Mouse (Mus musculus) intestine, embryonic 14.5 days (tissue): ENCODE measurements around the gene Dnajc1. TPM values are rescaled to one million over a fixed set of nuclear protein-coding genes. Genes with fewer than 3 reads are reported as not detected.

Source experiments
- ATAC-seq: fragments of 200-750 bp; cut with Nextera tagmentation; replicated peaks from 2 replicates; pipeline ENCODE4 v1.8.0; 2017; ENCODE audit warnings: low read depth, moderate number of reproducible peaks, moderate TSS enrichment, moderate library complexity; ENCODE audit not compliant: low FRiP score, low TSS enrichment
- DNase-seq: peaks from one replicate; pipeline ENCODE4 v3.0.0-alpha.2; 2018; ENCODE audit warnings: low spot score
- H3K27ac ChIP-seq: fragments of 300-500 bp; sonication (generic); 2 replicates; pipeline ENCODE4 v1.5.1; 2014; ENCODE audit warnings: low read depth, mild to moderate bottlenecking, control low read depth
- H3K27me3 ChIP-seq: fragments of 300-500 bp; sonication (generic); replicated peaks from 2 replicates; pipeline ENCODE4 v1.6.1; 2014; ENCODE audit warnings: low read length, control low read depth; ENCODE audit not compliant: control insufficient read depth, insufficient read depth
- H3K36me3 ChIP-seq: fragments of 300-500 bp; sonication (generic); 2 replicates; pipeline ENCODE4 v1.6.1; 2014; ENCODE audit warnings: low read length, control low read depth; ENCODE audit not compliant: control insufficient read depth, insufficient read depth
- H3K4me1 ChIP-seq: fragments of 300-500 bp; sonication (generic); replicated peaks from 2 replicates; pipeline ENCODE4 v1.6.1; 2014; ENCODE audit warnings: low read length, control low read depth, mixed read lengths; ENCODE audit not compliant: control insufficient read depth, insufficient read depth
- H3K4me2 ChIP-seq: fragments of 300-500 bp; sonication (generic); 2 replicates; pipeline ENCODE4 v1.6.1; 2014; ENCODE audit warnings: low read length
- H3K4me3 ChIP-seq: fragments of 300-500 bp; sonication (generic); 2 replicates; pipeline ENCODE4 v1.5.1; 2014; ENCODE audit warnings: low read depth, low read length, control low read depth, mixed read lengths
- H3K9ac ChIP-seq: fragments of 300-500 bp; sonication (generic); 2 replicates; pipeline ENCODE4 v1.6.1; 2014; ENCODE audit warnings: mild to moderate bottlenecking, low read length
- H3K9me3 ChIP-seq: fragments of 300-500 bp; sonication (generic); 2 replicates; pipeline ENCODE4 v1.6.1; 2016; ENCODE audit warnings: low read length, control low read depth; ENCODE audit not compliant: control insufficient read depth
- WGBS: fragments of 180-500 bp; shearing (Covaris S2); extraction: QIAGEN DNeasy Blood & Tissue Kit; methylation state at CpG from one replicate; pipeline ENCODE4 v1.1.7; 2014; 5-methylcytosine and 5-hydroxymethylcytosine counted together
- polyA plus RNA-seq: library from polyadenylated mRNA; unstranded; fragments of >200 nt; fragmentation: Nextera tagmentation; extraction: Ambion mirVana; gene quantifications from 2 replicates; pipeline ENCODE4 v1.2.1, GENCODE M21; 2014

Dnajc1 gene
- polyA plus RNA-seq, 1 experiment from 2014 or later = 32.3 TPM

GRCm38 (mm10) chr2:18249224-18249623 is 143.4 kb downstream of the Dnajc1 start:
- H3K4me2 ChIP-seq = no peak overlapping the region
- no peak overlapping the region for H3K27ac ChIP-seq
- no peaks in the 10 kb centered on the region for H3K4me1 ChIP-seq
- no peak for ATAC-seq
- no peaks in the 10 kb centered on the region for H3K36me3 ChIP-seq
- no peak overlapping the region for H3K4me3 ChIP-seq
- no peak for DNase-seq
- H3K9me3 ChIP-seq = peaks cover 4% of the 10 kb centered on the region; the same call in 1 of the 2 replicates
- H3K27me3 ChIP-seq = no peaks in the 10 kb centered on the region
- 91% methylated on average over 3 of the region's 3 CpGs for WGBS
- H3K9ac ChIP-seq = no peak overlapping the region

DNA sequence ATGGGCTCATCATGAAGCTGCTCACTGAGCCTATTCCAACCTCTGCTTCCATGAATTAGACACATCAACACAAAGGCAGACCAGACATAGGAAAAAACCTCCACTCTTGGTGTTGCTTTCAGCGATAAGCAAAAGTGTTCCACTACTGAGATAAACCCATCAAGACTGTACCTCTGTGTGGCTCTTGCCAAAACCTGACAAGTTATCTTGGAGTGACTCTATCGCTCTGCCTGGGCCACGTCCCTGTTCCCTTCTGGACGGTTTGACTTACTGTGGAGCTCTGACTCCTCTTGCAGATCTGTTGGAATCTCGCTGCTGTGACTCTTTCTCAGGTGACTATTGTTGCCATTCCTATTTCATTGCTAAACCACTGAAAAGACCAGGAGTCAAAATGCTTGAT is 157.1 kb downstream of the Dnajc1 start:
- H3K9me3 ChIP-seq = no peaks in the 10 kb centered on the region
- DNase-seq = no peak
- ATAC-seq = no peak
- 94% methylated on average over 5 of the region's 5 CpGs for WGBS
- no peaks in the 10 kb centered on the region for H3K27me3 ChIP-seq
- no peak overlapping the region for H3K27ac ChIP-seq
- no peak overlapping the region for H3K4me2 ChIP-seq
- no peaks in the 10 kb centered on the region; the same call in 1 of the 2 replicates for H3K36me3 ChIP-seq
- H3K9ac ChIP-seq = no peak overlapping the region
- H3K4me1 ChIP-seq = no peaks in the 10 kb centered on the region
- no peak overlapping the region for H3K4me3 ChIP-seq

- WGBS = 33% methylated on average over 5 of the region's 5 CpGs
- H3K27ac ChIP-seq = no peak overlapping the region
- H3K27me3 ChIP-seq = no peaks in the 10 kb centered on the region
- H3K36me3 ChIP-seq = no peaks in the 10 kb centered on the region; the same call in 1 of the 2 replicates
- no peak overlapping the region for H3K9ac ChIP-seq
- H3K4me2 ChIP-seq = no peak overlapping the region
- DNase-seq (no peak), ATAC-seq (no peak)
- no peaks in the 10 kb centered on the region for H3K4me1 ChIP-seq
- H3K9me3 ChIP-seq = no peaks in the 10 kb centered on the region
- H3K4me3 ChIP-seq = no peak overlapping the region
Measured at GRCm38 (mm10) chr2:18232883-18233567, 159.6 kb downstream of the Dnajc1 start.

DNA sequence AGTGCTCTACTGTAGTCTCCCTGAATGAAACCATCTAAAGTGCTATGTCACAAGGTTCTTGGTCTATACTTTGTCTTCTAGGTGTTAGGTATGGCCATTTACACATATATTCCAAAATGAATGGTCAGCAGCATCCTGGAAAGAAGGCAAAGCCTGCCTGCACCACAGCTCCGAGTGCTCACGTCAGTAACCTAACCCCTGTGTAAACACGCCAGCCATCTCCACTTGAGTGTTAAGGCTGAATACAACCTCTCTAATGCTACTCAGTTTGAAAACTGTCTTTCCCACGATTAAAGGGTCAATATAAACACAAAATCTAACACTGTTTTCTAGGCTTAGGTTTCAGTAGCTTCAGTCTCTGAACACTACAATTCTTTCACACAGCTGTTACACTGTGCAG is 161.5 kb downstream of the Dnajc1 start:
- Histone ChIP-seq H3K27ac (no peak overlapping the region), H3K4me2 (no peak overlapping the region), H3K4me3 (no peak overlapping the region), H3K9me3 (no peaks in the 10 kb centered on the region), H3K9ac (no peak overlapping the region), H3K4me1 (no peaks in the 10 kb centered on the region), H3K36me3 (no peaks in the 10 kb centered on the region; the same call in 1 of the 2 replicates), H3K27me3 (no peaks in the 10 kb centered on the region)
- DNase-seq = no peak
- 33% methylated on average over 4 of the region's 4 CpGs for WGBS
- ATAC-seq = no peak

DNA sequence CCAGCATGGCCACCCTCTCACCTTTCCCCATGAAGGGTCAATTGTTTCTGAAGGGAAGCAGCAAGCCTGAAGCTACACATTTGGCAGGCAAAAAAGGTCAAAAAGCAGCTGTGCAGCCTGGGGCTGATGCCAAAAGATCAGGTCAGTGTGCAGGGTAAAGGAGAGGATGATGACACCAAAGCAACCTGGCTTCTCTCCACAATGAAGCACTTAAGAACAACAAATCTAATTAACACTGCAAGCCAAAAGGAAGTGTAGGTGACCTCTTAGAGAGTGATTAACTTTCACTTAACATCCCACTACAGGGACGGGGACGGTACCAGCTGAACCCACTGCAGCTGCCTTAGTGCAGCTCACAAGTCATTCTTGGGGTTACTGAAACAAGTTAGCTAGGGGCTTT is 163.4 kb downstream of the Dnajc1 start:
- Histone ChIP-seq H3K9ac (no peak overlapping the region), H3K4me1 (no peaks in the 10 kb centered on the region), H3K9me3 (no peaks in the 10 kb centered on the region), H3K4me3 (no peak overlapping the region), H3K27ac (no peak overlapping the region), H3K27me3 (no peaks in the 10 kb centered on the region), H3K4me2 (no peak overlapping the region), H3K36me3 (no peaks in the 10 kb centered on the region; the same call in 1 of the 2 replicates)
- no peak for ATAC-seq
- whole genome bisulfite sequencing = 28% methylated on average over 2 of the region's 2 CpGs
- DNase-seq = no peak

DNA sequence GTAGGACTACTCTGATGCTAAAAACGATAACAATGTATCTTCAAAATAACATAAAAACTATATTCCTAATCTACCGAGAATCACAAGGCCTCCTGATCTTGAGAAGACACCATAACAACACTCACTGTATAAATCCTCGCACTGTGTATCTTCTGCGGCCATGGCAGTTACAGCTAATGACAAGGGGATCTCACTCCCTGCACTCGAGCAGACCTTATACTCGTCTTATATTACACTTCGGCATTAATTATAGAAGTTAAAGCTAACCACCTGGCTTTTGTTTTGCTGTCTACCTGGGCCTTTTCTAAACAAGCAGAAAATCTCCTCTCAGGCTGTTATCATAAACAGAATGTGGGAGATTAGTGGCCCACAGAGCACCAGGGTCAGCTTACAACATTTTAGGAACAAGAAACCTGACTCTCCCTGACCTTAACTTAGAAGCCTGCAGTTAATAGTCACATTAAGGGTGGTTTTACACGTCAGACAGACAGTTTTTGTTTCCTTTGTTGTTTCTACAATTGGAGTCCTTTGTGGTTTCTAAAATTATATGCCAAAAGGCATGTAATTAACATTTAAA is 164.1 kb downstream of the Dnajc1 start:
- H3K27me3 ChIP-seq = no peaks in the 10 kb centered on the region
- H3K27ac ChIP-seq = no peak overlapping the region
- no peaks in the 10 kb centered on the region; the same call in 1 of the 2 replicates for H3K36me3 ChIP-seq
- no peak for ATAC-seq
- 46% methylated on average over 8 of the region's 8 CpGs for WGBS
- no peak overlapping the region for H3K4me3 ChIP-seq
- no peak for DNase-seq
- no peaks in the 10 kb centered on the region for H3K9me3 ChIP-seq
- no peak overlapping the region for H3K4me2 ChIP-seq
- no peaks in the 10 kb centered on the region for H3K4me1 ChIP-seq
- H3K9ac ChIP-seq = no peak overlapping the region

- ATAC-seq = no peak
- no peak overlapping the region for H3K9ac ChIP-seq
- H3K36me3 ChIP-seq = peaks cover 49% of the 10 kb centered on the region
- H3K4me3 ChIP-seq = no peak overlapping the region
- peak; percentile 33 for DNase-seq
- H3K4me2 ChIP-seq = no peak overlapping the region
- WGBS = 79% methylated on average over 13 of the region's 13 CpGs
- no peaks in the 10 kb centered on the region for H3K4me1 ChIP-seq
- no peaks in the 10 kb centered on the region for H3K27me3 ChIP-seq
- H3K27ac ChIP-seq = no peak overlapping the region
- H3K9me3 ChIP-seq = no peaks in the 10 kb centered on the region
Measured at GRCm38 (mm10) chr2:18219569-18219968, 173.1 kb downstream of the Dnajc1 start.

DNA sequence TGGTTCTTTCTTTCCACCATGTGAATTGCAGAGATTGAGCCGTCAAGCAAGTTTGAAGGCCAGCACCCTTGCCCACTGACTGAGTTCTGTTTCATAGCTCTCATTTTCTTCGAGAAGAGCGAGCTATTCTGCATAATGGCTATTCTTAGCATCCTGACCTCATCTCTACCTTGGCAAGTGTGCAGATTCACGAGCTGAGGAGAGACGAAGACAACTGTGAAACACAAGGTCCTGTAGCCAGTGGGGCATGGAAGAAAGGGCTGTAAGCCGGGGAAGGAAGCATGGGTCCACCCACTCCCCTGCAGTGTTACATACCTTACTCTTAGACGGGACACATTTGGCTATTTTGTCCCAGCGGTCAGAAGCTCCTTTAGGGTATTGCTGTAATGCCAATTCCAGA is 173.5 kb downstream of the Dnajc1 start:
- Histone ChIP-seq H3K4me1 (no peaks in the 10 kb centered on the region), H3K4me3 (no peak overlapping the region), H3K36me3 (peaks cover 53% of the 10 kb centered on the region), H3K27me3 (no peaks in the 10 kb centered on the region), H3K4me2 (no peak overlapping the region), H3K9me3 (no peaks in the 10 kb centered on the region), H3K9ac (no peak overlapping the region), H3K27ac (no peak overlapping the region)
- ATAC-seq (no peak), DNase-seq (no peak)
- 82% methylated on average over 8 of the region's 8 CpGs for WGBS

- ATAC-seq (no peak), DNase-seq (no peak)
- Histone ChIP-seq H3K27ac (no peak overlapping the region), H3K4me2 (no peak overlapping the region), H3K4me1 (no peaks in the 10 kb centered on the region), H3K9me3 (no peaks in the 10 kb centered on the region), H3K36me3 (peaks cover 59% of the 10 kb centered on the region), H3K4me3 (no peak overlapping the region), H3K27me3 (no peaks in the 10 kb centered on the region), H3K9ac (no peak overlapping the region)
- WGBS = 86% methylated on average over 5 of the region's 5 CpGs
Measured at GRCm38 (mm10) chr2:18218500-18218899, 174.1 kb downstream of the Dnajc1 start.
